Mouse (Mus musculus): ENCODE data around the gene Gins2. TPM values are rescaled to one million over a fixed set of nuclear protein-coding genes. Genes with fewer than 3 reads are reported as not detected.

Gene Gins2
- polyA plus RNA-seq, 1 experiment, result 2.1 TPM

GRCm38 (mm10) chr8:120627298-120627697 lies 38.2 kb upstream of the Gins2 start:
- Histone ChIP-seq H3K27me3 (ENCODE audit: control insufficient read depth, insufficient read depth, low read length) (no peaks in the 10 kb centered on the region), H3K27ac (ENCODE audit: insufficient read depth, low read length) (no peak overlapping the region), H3K4me1 (ENCODE audit: control insufficient read depth, insufficient read depth, low read length) (peaks cover 4% of the 10 kb centered on the region), H3K4me3 (replicated peaks; ENCODE audit: insufficient read depth, low read depth, low read length) (no peak overlapping the region)
- DNase-seq, result peak; percentile 74 to 88
- no peak for TF ChIP-seq CTCF (IDR thresholded peaks at IDR 0.05; ENCODE audit: borderline replicate concordance, insufficient read depth, low read depth, low read length)
- TF ChIP-seq POLR2A (IDR thresholded peaks at IDR 0.05; ENCODE audit: borderline replicate concordance, insufficient read depth, low read length), result no peak
- WGBS, result 6% methylated on average over 5 of the region's 5 CpGs

- 86% methylated on average over 11 of the region's 11 CpGs for WGBS
- H3K4me3 ChIP-seq (replicated peaks; ENCODE audit: insufficient read depth, low read depth, low read length), result no peak overlapping the region
- no peak for TF ChIP-seq POLR2A (IDR thresholded peaks at IDR 0.05; ENCODE audit: borderline replicate concordance, insufficient read depth, low read length)
- no peak for TF ChIP-seq CTCF (IDR thresholded peaks at IDR 0.05; ENCODE audit: borderline replicate concordance, insufficient read depth, low read depth, low read length)
Observed at GRCm38 (mm10) chr8:120626461-120626860, 37.4 kb upstream of the Gins2 start.

GRCm38 (mm10) chr8:120623608-120624007 lies 34.5 kb upstream of the Gins2 start:
- no peak overlapping the region for H3K4me3 ChIP-seq (replicated peaks; ENCODE audit: insufficient read depth, low read depth, low read length)
- H3K27ac ChIP-seq (ENCODE audit: insufficient read depth, low read length), result no peak overlapping the region
- no peaks in the 10 kb centered on the region for H3K27me3 ChIP-seq (ENCODE audit: control insufficient read depth, insufficient read depth, low read length)
- H3K4me1 ChIP-seq (ENCODE audit: control insufficient read depth, insufficient read depth, low read length), result peaks cover 4% of the 10 kb centered on the region
- WGBS, result 75% methylated on average over 2 of the region's 2 CpGs
- DNase-seq, result no peak
- TF ChIP-seq CTCF (IDR thresholded peaks at IDR 0.05; ENCODE audit: borderline replicate concordance, insufficient read depth, low read depth, low read length), result no peak
- TF ChIP-seq POLR2A (IDR thresholded peaks at IDR 0.05; ENCODE audit: borderline replicate concordance, insufficient read depth, low read length), result no peak

More at GRCm38 (mm10) chr8:120626461-120626860, 37.4 kb upstream of the Gins2 start:
- Histone ChIP-seq H3K27ac (ENCODE audit: insufficient read depth, low read length) (no peak overlapping the region), H3K27me3 (ENCODE audit: control insufficient read depth, insufficient read depth, low read length) (no peaks in the 10 kb centered on the region), H3K4me1 (ENCODE audit: control insufficient read depth, insufficient read depth, low read length) (peaks cover 4% of the 10 kb centered on the region)
- DNase-seq, result no peak

- H3K4me3 ChIP-seq (replicated peaks; ENCODE audit: insufficient read depth, low read depth, low read length), result no peak overlapping the region
- 86% methylated on average over 14 of the region's 14 CpGs for WGBS
- no peak overlapping the region for H3K27ac ChIP-seq (ENCODE audit: insufficient read depth, low read length)
- no peak for DNase-seq
- H3K27me3 ChIP-seq (ENCODE audit: control insufficient read depth, insufficient read depth, low read length), result no peaks in the 10 kb centered on the region
- peaks cover 3% of the 10 kb centered on the region for H3K4me1 ChIP-seq (ENCODE audit: control insufficient read depth, insufficient read depth, low read length)
- TF ChIP-seq CTCF (IDR thresholded peaks at IDR 0.05; ENCODE audit: borderline replicate concordance, insufficient read depth, low read depth, low read length), result no peak
- no peak for TF ChIP-seq POLR2A (IDR thresholded peaks at IDR 0.05; ENCODE audit: borderline replicate concordance, insufficient read depth, low read length)
Observed at GRCm38 (mm10) chr8:120622161-120622560, 33.1 kb upstream of the Gins2 start.

- 82% methylated on average over 7 of the region's 7 CpGs for WGBS
Observed at GRCm38 (mm10) chr8:120620441-120620840, 31.3 kb upstream of the Gins2 start.

GRCm38 (mm10) chr8:120619235-120620180 lies 30.4 kb upstream of the Gins2 start:
- no peaks in the 10 kb centered on the region for H3K27me3 ChIP-seq (ENCODE audit: control insufficient read depth, insufficient read depth, low read length)
- no peak for TF ChIP-seq CTCF (IDR thresholded peaks at IDR 0.05; ENCODE audit: borderline replicate concordance, insufficient read depth, low read depth, low read length)
- TF ChIP-seq POLR2A (IDR thresholded peaks at IDR 0.05; ENCODE audit: borderline replicate concordance, insufficient read depth, low read length), result no peak
- H3K4me3 ChIP-seq (replicated peaks; ENCODE audit: insufficient read depth, low read depth, low read length), result no peak overlapping the region
- 58% methylated on average over 11 of the region's 11 CpGs for WGBS
- DNase-seq, result peak; percentile 28 to 45
- no peaks in the 10 kb centered on the region for H3K4me1 ChIP-seq (ENCODE audit: control insufficient read depth, insufficient read depth, low read length)
- H3K27ac ChIP-seq (ENCODE audit: insufficient read depth, low read length), result peak overlapping the region; percentile 78; the same call in 1 of the 2 replicates

More at GRCm38 (mm10) chr8:120620441-120620840, 31.3 kb upstream of the Gins2 start:
- no peak overlapping the region for H3K4me3 ChIP-seq (replicated peaks; ENCODE audit: insufficient read depth, low read depth, low read length)
- DNase-seq, result no peak
- TF ChIP-seq POLR2A (IDR thresholded peaks at IDR 0.05; ENCODE audit: borderline replicate concordance, insufficient read depth, low read length) (no peak), CTCF (IDR thresholded peaks at IDR 0.05; ENCODE audit: borderline replicate concordance, insufficient read depth, low read depth, low read length) (no peak)
- no peaks in the 10 kb centered on the region for H3K4me1 ChIP-seq (ENCODE audit: control insufficient read depth, insufficient read depth, low read length)
- peak overlapping the region; percentile 78; the same call in 1 of the 2 replicates for H3K27ac ChIP-seq (ENCODE audit: insufficient read depth, low read length)
- H3K27me3 ChIP-seq (ENCODE audit: control insufficient read depth, insufficient read depth, low read length), result no peaks in the 10 kb centered on the region

GRCm38 (mm10) chr8:120618110-120618509 lies 29.0 kb upstream of the Gins2 start:
- Histone ChIP-seq H3K27ac (ENCODE audit: insufficient read depth, low read length) (no peak overlapping the region), H3K4me1 (ENCODE audit: control insufficient read depth, insufficient read depth, low read length) (no peaks in the 10 kb centered on the region), H3K4me3 (replicated peaks; ENCODE audit: insufficient read depth, low read depth, low read length) (no peak overlapping the region), H3K27me3 (ENCODE audit: control insufficient read depth, insufficient read depth, low read length) (no peaks in the 10 kb centered on the region)
- no peak for TF ChIP-seq POLR2A (IDR thresholded peaks at IDR 0.05; ENCODE audit: borderline replicate concordance, insufficient read depth, low read length)
- TF ChIP-seq CTCF (IDR thresholded peaks at IDR 0.05; ENCODE audit: borderline replicate concordance, insufficient read depth, low read depth, low read length), result peak; percentile 78
- peak; percentile 55 to 73 for DNase-seq
- 0% methylated on average over 6 of the region's 6 CpGs for WGBS

Data from cerebellum, adult 2 months (tissue).